Mouse (Mus musculus) hindbrain, embryonic 14.5 days (tissue): ENCODE data around the gene Etv6. TPM values are rescaled to one million over a fixed set of nuclear protein-coding genes. Genes with fewer than 3 reads are reported as not detected.

Source experiments
- ATAC-seq: fragments of 200-750 bp; cut with Nextera tagmentation; 2 replicates; pipeline ENCODE4 v1.8.0; 2017; ENCODE audit warnings: moderate number of reproducible peaks, mild to moderate bottlenecking, moderate TSS enrichment, moderate library complexity; ENCODE audit not compliant: low FRiP score
- DNase-seq: peaks from one replicate; pipeline ENCODE4 v3.0.0-alpha.2; 2015; ENCODE audit warnings: low spot score
- H3K27ac ChIP-seq: fragments of 300-500 bp; sonication (generic); 2 replicates; pipeline ENCODE4 v1.5.1; 2014; ENCODE audit warnings: mild to moderate bottlenecking, moderate library complexity
- H3K27me3 ChIP-seq: fragments of 300-500 bp; sonication (generic); 2 replicates; pipeline ENCODE4 v1.6.1; 2014; ENCODE audit warnings: mild to moderate bottlenecking, low read length, mixed read lengths; ENCODE audit not compliant: control insufficient read depth, insufficient read depth
- H3K36me3 ChIP-seq: fragments of 300-500 bp; sonication (generic); replicated peaks from 2 replicates; pipeline ENCODE4 v1.6.1; 2014; ENCODE audit not compliant: control insufficient read depth, insufficient read depth
- H3K4me1 ChIP-seq: fragments of 300-500 bp; sonication (generic); replicated peaks from 2 replicates; pipeline ENCODE4 v1.6.1; 2014; ENCODE audit warnings: antibody characterized with exemption, low read length, mixed read lengths; ENCODE audit not compliant: control insufficient read depth, insufficient read depth
- H3K4me2 ChIP-seq: fragments of 300-500 bp; sonication (generic); replicated peaks from 2 replicates; pipeline ENCODE4 v1.6.1; 2014; ENCODE audit warnings: mild to moderate bottlenecking, moderate library complexity
- H3K4me3 ChIP-seq: fragments of 300-500 bp; sonication (generic); replicated peaks from 2 replicates; pipeline ENCODE4 v1.5.1; 2014; ENCODE audit warnings: mild to moderate bottlenecking, low read length
- H3K9ac ChIP-seq: fragments of 300-500 bp; sonication (generic); 2 replicates; pipeline ENCODE4 v1.6.1; 2014
- H3K9me3 ChIP-seq: fragments of 300-500 bp; sonication (generic); 2 replicates; pipeline ENCODE4 v1.6.1; 2016; ENCODE audit warnings: low read length; ENCODE audit not compliant: control insufficient read depth
- WGBS: fragments of 180-500 bp; shearing (Covaris S2); extraction: QIAGEN DNeasy Blood & Tissue Kit; methylation state at CpG from one replicate; pipeline ENCODE4 v1.1.7; 2014; 5-methylcytosine and 5-hydroxymethylcytosine counted together
- polyA plus RNA-seq: library from polyadenylated mRNA; unstranded; fragments of >200 nt; fragmentation: Nextera tagmentation; extraction: Ambion mirVana; gene quantifications from 2 replicates; pipeline ENCODE4 v1.2.1, GENCODE M21; 2014

Etv6 gene
- polyA plus RNA-seq, 1 experiment from 2014 or later, result 6.8 TPM

DNA sequence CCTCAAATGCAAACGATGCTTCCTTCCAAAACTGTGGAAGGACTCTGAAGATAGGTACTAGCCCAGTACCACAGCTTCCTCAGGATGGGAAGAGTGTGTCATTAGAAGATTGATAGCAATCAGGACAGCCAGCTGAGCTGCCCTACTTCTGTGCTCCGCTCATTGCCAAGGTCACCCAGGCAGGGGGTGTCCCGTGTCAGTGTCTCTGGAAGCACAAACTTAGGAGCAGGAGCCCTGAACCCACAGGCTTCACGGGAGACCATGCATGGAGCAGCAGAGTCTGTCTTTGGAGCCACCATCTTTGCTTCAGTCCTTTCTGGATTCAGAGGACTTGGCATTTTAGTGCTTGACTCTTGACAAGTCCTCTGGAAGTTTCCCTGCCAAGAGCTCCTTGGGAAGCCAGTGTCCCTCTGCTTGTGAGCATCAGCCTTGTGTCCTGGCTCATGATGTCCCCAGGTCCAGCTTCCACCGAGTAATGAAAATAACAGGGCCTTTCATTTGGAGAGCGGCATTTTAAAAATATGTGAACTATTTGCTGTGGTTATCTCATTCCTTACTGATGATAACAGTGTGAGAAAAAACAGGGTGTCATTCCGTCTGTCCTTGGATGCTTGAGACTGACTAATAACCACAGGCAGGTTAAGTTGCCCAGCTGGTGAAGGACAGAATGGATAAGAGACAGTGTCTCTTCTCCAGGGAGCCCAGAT, 54.3 kb downstream of the Etv6 start:
- H3K36me3 ChIP-seq, result no peaks in the 10 kb centered on the region
- ATAC-seq, result no peak
- 87% methylated on average over 7 of the region's 7 CpGs for WGBS
- no peaks in the 10 kb centered on the region for H3K27me3 ChIP-seq
- no peak overlapping the region for H3K27ac ChIP-seq
- H3K4me2 ChIP-seq, result no peak overlapping the region
- DNase-seq, result no peak
- no peak overlapping the region for H3K9ac ChIP-seq
- no peak overlapping the region for H3K4me3 ChIP-seq
- H3K9me3 ChIP-seq, result no peaks in the 10 kb centered on the region
- no peaks in the 10 kb centered on the region for H3K4me1 ChIP-seq

DNA sequence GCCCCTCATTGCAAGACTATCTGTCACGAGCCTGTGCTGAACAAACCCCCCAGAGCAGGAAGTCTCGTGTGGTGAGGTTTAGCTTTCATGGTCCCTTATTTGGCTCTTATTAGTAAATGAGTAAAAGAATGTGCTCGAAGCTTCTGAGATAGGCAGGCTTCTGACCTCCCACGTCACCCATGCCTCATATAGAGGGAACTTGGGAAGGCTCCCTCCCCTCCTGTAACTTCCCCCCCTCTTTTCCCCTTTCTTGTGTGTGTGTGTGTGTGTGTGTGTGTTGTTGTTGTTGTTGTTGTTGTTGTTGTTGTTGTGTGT, 54.8 kb downstream of the Etv6 start:
- DNase-seq, result no peak
- Histone ChIP-seq H3K9me3 (no peaks in the 10 kb centered on the region), H3K4me2 (no peak overlapping the region), H3K27me3 (no peaks in the 10 kb centered on the region), H3K4me3 (no peak overlapping the region), H3K4me1 (no peaks in the 10 kb centered on the region), H3K9ac (no peak overlapping the region), H3K27ac (no peak overlapping the region), H3K36me3 (no peaks in the 10 kb centered on the region)
- ATAC-seq, result no peak
- 77% methylated on average over 4 of the region's 4 CpGs for WGBS

DNA sequence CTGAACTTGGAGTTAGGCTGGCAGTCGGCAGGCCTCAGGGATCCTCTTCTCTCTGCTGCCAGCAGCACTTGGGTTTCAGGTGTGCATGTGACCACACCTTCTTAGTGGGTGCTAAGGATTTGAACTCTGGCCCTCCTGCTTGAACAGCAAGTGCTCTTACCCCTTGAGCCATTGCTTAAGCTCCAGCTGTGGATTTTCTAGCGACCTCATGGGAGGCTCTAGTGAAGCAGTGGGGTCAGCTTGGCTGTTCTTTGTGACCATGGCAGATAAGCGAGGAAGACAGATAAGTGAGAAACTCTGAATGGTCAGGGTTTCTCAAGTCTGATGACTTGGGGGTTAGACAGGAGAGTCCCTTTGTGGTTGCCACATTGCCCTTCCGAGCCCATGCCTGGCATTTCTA, 55.4 kb downstream of the Etv6 start:
- ATAC-seq, result no peak
- DNase-seq, result no peak
- 91% methylated on average over 4 of the region's 4 CpGs for WGBS
- H3K9ac ChIP-seq, result no peak overlapping the region
- H3K27me3 ChIP-seq, result no peaks in the 10 kb centered on the region
- H3K36me3 ChIP-seq, result no peaks in the 10 kb centered on the region
- H3K4me2 ChIP-seq, result no peak overlapping the region
- no peak overlapping the region for H3K27ac ChIP-seq
- H3K9me3 ChIP-seq, result no peaks in the 10 kb centered on the region
- H3K4me1 ChIP-seq, result 0 out of 2 replicates have a peak, but pooled peaks cover 3% of the 10 kb centered on the region
- H3K4me3 ChIP-seq, result no peak overlapping the region

DNA sequence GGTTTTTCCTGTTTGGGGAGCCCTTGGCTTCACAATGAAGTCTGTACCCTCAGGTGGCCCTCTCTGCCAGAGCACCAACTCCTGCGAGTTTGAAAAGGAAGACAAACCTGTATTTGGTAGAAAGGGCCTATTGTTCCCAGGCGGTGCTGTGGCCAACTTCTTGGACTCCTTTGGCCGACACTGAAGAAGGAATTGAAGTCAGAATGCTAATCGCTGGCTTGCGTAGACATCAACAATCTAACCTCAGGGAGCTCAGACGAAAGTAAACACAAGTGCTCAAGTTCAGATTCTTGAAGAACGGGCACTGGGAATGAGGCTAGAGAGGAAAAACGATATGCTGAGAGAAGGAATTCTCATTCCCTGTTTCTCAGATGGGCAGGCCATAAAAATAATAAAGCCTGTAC, 55.9 kb downstream of the Etv6 start:
- ATAC-seq (no peak), DNase-seq (no peak)
- H3K27me3 ChIP-seq, result no peaks in the 10 kb centered on the region
- WGBS, result 75% methylated on average over 8 of the region's 8 CpGs
- no peaks in the 10 kb centered on the region for H3K9me3 ChIP-seq
- no peak overlapping the region for H3K4me3 ChIP-seq
- no peak overlapping the region for H3K27ac ChIP-seq
- H3K9ac ChIP-seq, result no peak overlapping the region
- no peaks in the 10 kb centered on the region for H3K36me3 ChIP-seq
- 0 out of 2 replicates have a peak, but pooled peaks cover 3% of the 10 kb centered on the region for H3K4me1 ChIP-seq
- H3K4me2 ChIP-seq, result no peak overlapping the region

DNA sequence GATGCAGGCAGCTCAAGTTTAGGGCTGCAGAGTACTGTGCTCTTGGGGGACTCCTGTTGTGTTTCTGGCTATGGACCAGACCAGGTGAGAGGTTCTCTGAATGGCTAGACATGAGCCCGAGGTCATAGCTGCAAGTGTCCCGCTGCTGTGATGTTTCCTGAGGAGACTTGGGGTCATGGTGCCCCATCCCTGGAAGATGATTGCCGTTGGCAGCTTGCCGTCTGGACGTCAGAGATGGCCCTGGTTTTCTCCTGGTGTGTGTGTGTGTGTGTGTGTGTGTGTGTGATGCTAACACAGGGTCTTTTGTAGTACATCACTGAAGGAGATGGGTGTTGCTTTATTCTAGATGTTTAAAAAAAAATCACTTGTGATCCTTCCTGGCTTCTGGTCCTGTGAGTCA, 58.6 kb downstream of the Etv6 start:
- 88% methylated on average over 5 of the region's 5 CpGs for WGBS
- H3K4me2 ChIP-seq, result no peak overlapping the region
- H3K4me1 ChIP-seq, result 0 out of 2 replicates have a peak, but pooled peaks cover 3% of the 10 kb centered on the region
- ATAC-seq (no peak), DNase-seq (no peak)
- no peak overlapping the region for H3K9ac ChIP-seq
- H3K27ac ChIP-seq, result no peak overlapping the region
- no peaks in the 10 kb centered on the region for H3K36me3 ChIP-seq
- no peak overlapping the region for H3K4me3 ChIP-seq
- H3K9me3 ChIP-seq, result no peaks in the 10 kb centered on the region
- H3K27me3 ChIP-seq, result no peaks in the 10 kb centered on the region

DNA sequence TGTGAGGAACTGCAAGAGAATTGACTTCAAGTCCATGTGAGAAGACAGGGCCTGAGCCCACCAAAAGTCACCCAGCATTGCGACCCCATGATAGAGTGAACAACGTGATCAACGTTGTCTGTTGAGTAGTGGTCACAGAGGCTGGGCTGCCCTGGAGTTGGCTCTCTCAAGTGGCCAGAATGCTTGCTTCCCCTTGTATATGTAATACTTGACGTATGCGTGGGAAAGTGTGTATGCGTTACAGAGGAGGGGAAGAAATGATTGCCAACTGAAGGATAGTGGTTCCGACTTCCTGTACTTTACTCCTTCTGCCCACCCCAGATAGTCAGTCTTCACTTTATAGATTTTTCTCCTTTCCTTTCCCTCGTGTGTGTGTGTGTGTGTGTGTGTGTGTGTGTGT, 59.1 kb downstream of the Etv6 start:
- Histone ChIP-seq H3K36me3 (no peaks in the 10 kb centered on the region), H3K27ac (no peak overlapping the region), H3K4me3 (no peak overlapping the region), H3K4me1 (0 out of 2 replicates have a peak, but pooled peaks cover 3% of the 10 kb centered on the region), H3K9ac (no peak overlapping the region), H3K9me3 (no peaks in the 10 kb centered on the region), H3K4me2 (no peak overlapping the region), H3K27me3 (no peaks in the 10 kb centered on the region)
- DNase-seq (no peak), ATAC-seq (no peak)
- WGBS, result 93% methylated on average over 8 of the region's 8 CpGs

DNA sequence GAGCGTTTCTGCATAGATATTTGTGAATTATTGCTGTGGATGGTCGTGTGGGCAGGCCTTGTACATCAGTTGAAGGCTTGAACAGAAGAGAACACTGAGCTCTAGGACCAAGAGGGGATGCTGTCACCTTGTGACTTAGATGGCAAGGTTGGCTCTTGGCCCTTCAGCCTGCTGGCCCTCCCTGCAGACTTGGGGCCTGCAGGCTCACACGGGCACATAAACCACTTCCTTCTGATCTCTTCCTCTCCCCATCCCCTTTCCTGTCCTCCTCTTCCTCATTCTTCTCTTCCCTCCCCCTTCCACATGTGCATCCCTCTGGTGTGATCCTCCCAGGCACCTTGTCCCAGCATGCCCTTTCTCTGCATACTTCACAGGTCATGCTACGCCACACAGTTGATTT, 60.1 kb downstream of the Etv6 start:
- ATAC-seq, result no peak
- Histone ChIP-seq H3K27ac (no peak overlapping the region), H3K36me3 (no peaks in the 10 kb centered on the region), H3K4me1 (0 out of 2 replicates have a peak, but pooled peaks cover 3% of the 10 kb centered on the region), H3K9me3 (no peaks in the 10 kb centered on the region), H3K4me3 (no peak overlapping the region), H3K9ac (no peak overlapping the region), H3K4me2 (no peak overlapping the region), H3K27me3 (no peaks in the 10 kb centered on the region)
- 84% methylated on average over 4 of the region's 4 CpGs for WGBS
- no peak for DNase-seq

DNA sequence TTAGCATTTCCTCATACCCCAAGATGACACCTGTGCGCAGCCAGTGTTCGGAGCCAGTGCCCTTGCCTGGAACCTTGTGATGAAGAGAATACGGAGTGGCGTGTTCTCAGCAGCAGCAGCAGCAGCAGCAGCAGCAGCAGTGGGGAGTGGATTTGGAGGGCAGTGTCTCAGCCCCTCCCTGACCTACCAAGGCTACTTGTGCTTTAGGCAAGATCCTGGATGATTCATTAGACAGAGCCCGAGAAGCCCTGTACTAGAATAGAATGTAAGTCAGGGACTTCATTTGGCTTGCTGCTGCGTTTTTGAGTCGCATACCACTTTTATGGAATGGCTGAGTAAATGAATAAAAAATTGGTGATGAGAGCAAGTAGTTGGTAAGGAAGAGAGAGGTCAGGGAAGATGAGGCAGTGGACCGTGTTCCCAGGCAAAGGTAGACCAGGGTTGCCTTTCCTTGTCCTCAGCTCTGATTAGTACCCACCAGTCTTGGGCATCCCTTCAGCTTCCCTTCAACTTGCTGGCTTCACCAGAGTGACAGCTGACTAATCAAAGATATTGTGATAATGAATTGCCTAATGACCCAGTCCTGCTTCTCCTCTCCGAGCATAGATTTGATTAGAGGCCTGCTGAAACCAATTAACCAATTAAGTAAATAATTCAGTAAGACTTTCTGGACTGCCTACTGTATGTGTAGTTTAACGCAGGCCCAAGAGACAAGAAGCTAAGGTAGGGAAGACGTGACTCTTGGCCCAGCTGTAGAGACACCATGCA, 64.7 kb downstream of the Etv6 start:
- Histone ChIP-seq H3K27me3 (no peaks in the 10 kb centered on the region), H3K4me1 (0 out of 2 replicates have a peak, but pooled peaks cover 6% of the 10 kb centered on the region), H3K9me3 (no peaks in the 10 kb centered on the region), H3K4me2 (no peak overlapping the region), H3K36me3 (no peaks in the 10 kb centered on the region), H3K4me3 (no peak overlapping the region), H3K27ac (no peak overlapping the region), H3K9ac (no peak overlapping the region)
- 87% methylated on average over 11 of the region's 11 CpGs for WGBS
- ATAC-seq (no peak), DNase-seq (no peak)

DNA sequence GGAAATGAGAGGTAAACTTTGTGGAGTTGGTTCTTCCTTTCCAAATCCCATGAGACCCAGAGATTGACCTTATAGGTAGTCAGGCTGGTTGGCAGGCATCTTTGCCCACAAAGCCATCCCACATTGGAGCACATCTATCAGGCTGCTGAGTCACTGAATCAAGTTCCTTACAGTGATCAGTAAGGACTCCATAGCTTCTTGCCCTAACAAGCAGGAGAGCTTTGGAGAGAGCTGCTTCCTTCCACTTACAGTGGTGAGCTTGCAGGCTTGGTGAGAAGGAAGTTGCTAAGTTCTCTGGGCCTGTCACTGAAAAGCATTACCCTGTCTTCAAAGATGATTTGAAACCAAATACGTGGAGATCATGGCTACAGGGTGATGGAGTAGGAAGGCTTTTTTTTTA, 66.9 kb downstream of the Etv6 start:
- H3K27ac ChIP-seq, result no peak overlapping the region
- H3K4me2 ChIP-seq, result no peak overlapping the region
- DNase-seq (no peak), ATAC-seq (no peak)
- no peaks in the 10 kb centered on the region for H3K27me3 ChIP-seq
- no peaks in the 10 kb centered on the region for H3K36me3 ChIP-seq
- H3K9me3 ChIP-seq, result no peaks in the 10 kb centered on the region
- peaks cover 13% of the 10 kb centered on the region; the same call in 1 of the 2 replicates for H3K4me1 ChIP-seq
- no peak overlapping the region for H3K9ac ChIP-seq
- H3K4me3 ChIP-seq, result no peak overlapping the region
- 88% methylated on average over 1 of the region's 1 CpGs for WGBS
